Mouse (Mus musculus): ENCODE results near the gene Mfsd8.

- no peak for TF ChIP-seq POLR2A (IDR thresholded peaks at IDR 0.05; ENCODE audit: borderline replicate concordance, low read depth, low read length)
- TF ChIP-seq CTCF (IDR thresholded peaks at IDR 0.05; ENCODE audit: low read depth, low read length) = no peak
These were observed 48.2 kb downstream of the Mfsd8 start for GRCm38 (mm10) chr3:40798500-40798899.
